Mouse (Mus musculus) midbrain, embryonic 14.5 days (tissue): ENCODE measurements at regions not wholly inside any gene's neighbourhood (a gene's known extent, or its start where the extent isn't known, plus 50 kb on each side); places are given as distances from the start of the nearest gene placed in this dataset.

Experiments used
- ATAC-seq: fragments of 200-750 bp; cut with Nextera tagmentation; 2 replicates; pipeline ENCODE4 v1.8.0; 2017; ENCODE audit warnings: moderate number of reproducible peaks, moderate library complexity; ENCODE audit not compliant: low FRiP score, low TSS enrichment
- DNase-seq: peaks from one replicate; pipeline ENCODE4 v3.0.0-alpha.2; 2015
- H3K27ac ChIP-seq: fragments of 300-500 bp; sonication (generic); replicated peaks from 2 replicates; pipeline ENCODE4 v1.5.1; 2014; ENCODE audit warnings: mild to moderate bottlenecking, low read depth, low read length, moderate library complexity
- H3K27me3 ChIP-seq: fragments of 300-500 bp; sonication (generic); 2 replicates; pipeline ENCODE4 v1.6.1; 2014; ENCODE audit warnings: low read length, control low read depth, mixed read lengths; ENCODE audit not compliant: control insufficient read depth, insufficient read depth
- H3K36me3 ChIP-seq: fragments of 300-500 bp; sonication (generic); 2 replicates; pipeline ENCODE4 v1.6.1; 2014; ENCODE audit warnings: low read length, control low read depth; ENCODE audit not compliant: control insufficient read depth, insufficient read depth
- H3K4me1 ChIP-seq: fragments of 300-500 bp; sonication (generic); 2 replicates; pipeline ENCODE4 v1.6.1; 2014; ENCODE audit warnings: mild to moderate bottlenecking, antibody characterized with exemption, low read length, control low read depth; ENCODE audit not compliant: control insufficient read depth, insufficient read depth
- H3K4me2 ChIP-seq: fragments of 300-500 bp; sonication (generic); 2 replicates; pipeline ENCODE4 v1.6.1; 2014; ENCODE audit warnings: mild to moderate bottlenecking, low read length, moderate library complexity
- H3K4me3 ChIP-seq: fragments of 300-500 bp; sonication (generic); replicated peaks from 2 replicates; pipeline ENCODE4 v1.5.1; 2014; ENCODE audit warnings: low read depth, low read length
- H3K9ac ChIP-seq: fragments of 300-500 bp; sonication (generic); replicated peaks from 2 replicates; pipeline ENCODE4 v1.6.1; 2014; ENCODE audit warnings: mild to moderate bottlenecking, low read length, moderate library complexity
- H3K9me3 ChIP-seq: fragments of 300-500 bp; sonication (generic); 2 replicates; pipeline ENCODE4 v1.6.1; 2016; ENCODE audit warnings: low read length, control low read depth, mixed read lengths; ENCODE audit not compliant: control insufficient read depth
- WGBS: fragments of 180-500 bp; shearing (Covaris S2); extraction: QIAGEN DNeasy Blood & Tissue Kit; methylation state at CpG from one replicate; pipeline ENCODE4 v1.1.7; 2014; 5-methylcytosine and 5-hydroxymethylcytosine counted together

- Histone ChIP-seq H3K36me3 (no peaks in the 10 kb centered on the region), H3K4me2 (no peak overlapping the region), H3K27me3 (no peaks in the 10 kb centered on the region), H3K4me1 (0 out of 2 replicates have a peak, but pooled peaks cover 6% of the 10 kb centered on the region), H3K4me3 (no peak overlapping the region), H3K9ac (no peak overlapping the region), H3K27ac (no peak overlapping the region), H3K9me3 (no peaks in the 10 kb centered on the region)
- ATAC-seq, result no peak
- no peak for DNase-seq
- WGBS, result 90% methylated on average over 3 of the region's 3 CpGs
Measured at GRCm38 (mm10) chr6:99784804-99785203, 58.6 kb upstream of the Prok2 start.

DNA sequence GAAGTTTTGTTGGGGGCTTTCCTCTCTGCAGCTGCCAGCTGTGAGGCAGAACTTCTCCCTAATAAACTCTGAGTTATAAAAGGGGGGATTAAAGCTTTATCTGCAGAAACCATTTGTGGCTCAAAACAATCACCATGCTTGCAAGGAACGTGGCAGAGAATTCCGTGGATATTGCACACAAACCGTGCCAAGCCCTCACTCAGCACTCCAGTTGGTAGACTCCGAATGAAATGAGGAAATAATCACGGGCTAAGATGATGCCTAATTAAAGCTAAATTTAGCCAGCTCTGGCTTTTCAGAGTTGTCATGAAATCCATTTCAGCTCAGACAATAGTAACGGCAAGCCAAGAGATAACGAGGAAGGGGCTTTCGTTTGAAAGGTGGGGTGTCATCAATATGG lies 58.1 kb upstream of the Prok2 start:
- ATAC-seq (no peak), DNase-seq (peak; percentile 21)
- no peak overlapping the region for H3K27ac ChIP-seq
- no peak overlapping the region for H3K4me3 ChIP-seq
- no peaks in the 10 kb centered on the region for H3K27me3 ChIP-seq
- no peaks in the 10 kb centered on the region for H3K9me3 ChIP-seq
- no peaks in the 10 kb centered on the region for H3K36me3 ChIP-seq
- 0 out of 2 replicates have a peak, but pooled peaks cover 6% of the 10 kb centered on the region for H3K4me1 ChIP-seq
- no peak overlapping the region for H3K9ac ChIP-seq
- no peak overlapping the region for H3K4me2 ChIP-seq
- 54% methylated on average over 8 of the region's 8 CpGs for WGBS

- 85% methylated on average over 2 of the region's 2 CpGs for WGBS
- peak; percentile 20 for DNase-seq
Measured at GRCm38 (mm10) chr6:99782996-99783395, 56.8 kb upstream of the Prok2 start.

More at GRCm38 (mm10) chr6:99782996-99783395, 56.8 kb upstream of the Prok2 start:
- Histone ChIP-seq H3K36me3 (no peaks in the 10 kb centered on the region), H3K4me1 (0 out of 2 replicates have a peak, but pooled peaks cover 6% of the 10 kb centered on the region), H3K9ac (no peak overlapping the region), H3K27me3 (no peaks in the 10 kb centered on the region), H3K27ac (no peak overlapping the region), H3K4me2 (no peak overlapping the region), H3K9me3 (no peaks in the 10 kb centered on the region), H3K4me3 (no peak overlapping the region)
- no peak for ATAC-seq
